Mouse (Mus musculus): ENCODE measurements around the gene Tex2. TPM values are rescaled to one million over a fixed set of nuclear protein-coding genes. Genes with fewer than 3 reads are reported as not detected.

Gene Tex2
- polyA plus RNA-seq, 1 experiment from 2014 or later, result 40.1 TPM

- ATAC-seq (ENCODE audit: low FRiP score) (no peak), DNase-seq (ENCODE audit: low spot score) (no peak)
- no peak overlapping the region for H3K4me2 ChIP-seq (replicated peaks)
- H3K4me1 ChIP-seq (replicated peaks; ENCODE audit: control insufficient read depth, insufficient read depth, low read length), result no peaks in the 10 kb centered on the region
- peaks cover 38% of the 10 kb centered on the region for H3K36me3 ChIP-seq (replicated peaks; ENCODE audit: control insufficient read depth, insufficient read depth)
- H3K4me3 ChIP-seq (replicated peaks; ENCODE audit: low read length), result no peak overlapping the region
- WGBS, result 95% methylated on average over 9 of the region's 9 CpGs
- no peaks in the 10 kb centered on the region for H3K9me3 ChIP-seq (ENCODE audit: control insufficient read depth, low read length)
- H3K27ac ChIP-seq, result no peak overlapping the region
- H3K9ac ChIP-seq, result no peak overlapping the region
- no peaks in the 10 kb centered on the region for H3K27me3 ChIP-seq (ENCODE audit: control insufficient read depth, insufficient read depth, low read length)
Measured at GRCm38 (mm10) chr11:106544916-106545315, 68.3 kb downstream of the Tex2 start.

GRCm38 (mm10) chr11:106544133-106544532 lies 69.1 kb downstream of the Tex2 start:
- H3K9ac ChIP-seq, result no peak overlapping the region
- H3K27ac ChIP-seq, result peak overlapping the region; percentile 28
- H3K9me3 ChIP-seq (ENCODE audit: control insufficient read depth, low read length), result no peaks in the 10 kb centered on the region
- peaks cover 38% of the 10 kb centered on the region for H3K36me3 ChIP-seq (replicated peaks; ENCODE audit: control insufficient read depth, insufficient read depth)
- no peak overlapping the region for H3K4me2 ChIP-seq (replicated peaks)
- no peak for DNase-seq (ENCODE audit: low spot score)
- WGBS, result 68% methylated on average over 11 of the region's 11 CpGs
- H3K27me3 ChIP-seq (ENCODE audit: control insufficient read depth, insufficient read depth, low read length), result no peaks in the 10 kb centered on the region
- ATAC-seq (ENCODE audit: low FRiP score), result no peak
- H3K4me3 ChIP-seq (replicated peaks; ENCODE audit: low read length), result no peak overlapping the region
- no peaks in the 10 kb centered on the region for H3K4me1 ChIP-seq (replicated peaks; ENCODE audit: control insufficient read depth, insufficient read depth, low read length)

- DNase-seq (ENCODE audit: low spot score), result no peak
- H3K9ac ChIP-seq, result no peak overlapping the region
- H3K27ac ChIP-seq, result no peak overlapping the region
- H3K4me2 ChIP-seq (replicated peaks), result no peak overlapping the region
- no peak for ATAC-seq (ENCODE audit: low FRiP score)
- H3K4me1 ChIP-seq (replicated peaks; ENCODE audit: control insufficient read depth, insufficient read depth, low read length), result no peaks in the 10 kb centered on the region
- H3K9me3 ChIP-seq (ENCODE audit: control insufficient read depth, low read length), result no peaks in the 10 kb centered on the region
- no peak overlapping the region for H3K4me3 ChIP-seq (replicated peaks; ENCODE audit: low read length)
- H3K36me3 ChIP-seq (replicated peaks; ENCODE audit: control insufficient read depth, insufficient read depth), result peaks cover 35% of the 10 kb centered on the region
- WGBS, result 90% methylated on average over 13 of the region's 13 CpGs
- no peaks in the 10 kb centered on the region for H3K27me3 ChIP-seq (ENCODE audit: control insufficient read depth, insufficient read depth, low read length)
Measured at GRCm38 (mm10) chr11:106543006-106543405, 70.2 kb downstream of the Tex2 start.

- H3K9ac ChIP-seq, result no peak overlapping the region
- H3K9me3 ChIP-seq (ENCODE audit: control insufficient read depth, low read length), result no peaks in the 10 kb centered on the region
- no peaks in the 10 kb centered on the region for H3K4me1 ChIP-seq (replicated peaks; ENCODE audit: control insufficient read depth, insufficient read depth, low read length)
- no peak for DNase-seq (ENCODE audit: low spot score)
- no peak overlapping the region for H3K27ac ChIP-seq
- no peak overlapping the region for H3K4me3 ChIP-seq (replicated peaks; ENCODE audit: low read length)
- H3K36me3 ChIP-seq (replicated peaks; ENCODE audit: control insufficient read depth, insufficient read depth), result peaks cover 30% of the 10 kb centered on the region
- ATAC-seq (ENCODE audit: low FRiP score), result no peak
- no peaks in the 10 kb centered on the region for H3K27me3 ChIP-seq (ENCODE audit: control insufficient read depth, insufficient read depth, low read length)
- no peak overlapping the region for H3K4me2 ChIP-seq (replicated peaks)
Measured at GRCm38 (mm10) chr11:106542385-106542784, 70.8 kb downstream of the Tex2 start.

GRCm38 (mm10) chr11:106540506-106541268 lies 72.5 kb downstream of the Tex2 start:
- Histone ChIP-seq H3K9ac (no peak overlapping the region), H3K4me3 (replicated peaks; ENCODE audit: low read length) (no peak overlapping the region), H3K27me3 (ENCODE audit: control insufficient read depth, insufficient read depth, low read length) (no peaks in the 10 kb centered on the region), H3K36me3 (replicated peaks; ENCODE audit: control insufficient read depth, insufficient read depth) (peaks cover 18% of the 10 kb centered on the region), H3K27ac (no peak overlapping the region), H3K4me2 (replicated peaks) (no peak overlapping the region), H3K9me3 (ENCODE audit: control insufficient read depth, low read length) (no peaks in the 10 kb centered on the region), H3K4me1 (replicated peaks; ENCODE audit: control insufficient read depth, insufficient read depth, low read length) (no peaks in the 10 kb centered on the region)
- 77% methylated on average over 13 of the region's 13 CpGs for WGBS
- ATAC-seq (ENCODE audit: low FRiP score) (no peak), DNase-seq (ENCODE audit: low spot score) (no peak)

DNA sequence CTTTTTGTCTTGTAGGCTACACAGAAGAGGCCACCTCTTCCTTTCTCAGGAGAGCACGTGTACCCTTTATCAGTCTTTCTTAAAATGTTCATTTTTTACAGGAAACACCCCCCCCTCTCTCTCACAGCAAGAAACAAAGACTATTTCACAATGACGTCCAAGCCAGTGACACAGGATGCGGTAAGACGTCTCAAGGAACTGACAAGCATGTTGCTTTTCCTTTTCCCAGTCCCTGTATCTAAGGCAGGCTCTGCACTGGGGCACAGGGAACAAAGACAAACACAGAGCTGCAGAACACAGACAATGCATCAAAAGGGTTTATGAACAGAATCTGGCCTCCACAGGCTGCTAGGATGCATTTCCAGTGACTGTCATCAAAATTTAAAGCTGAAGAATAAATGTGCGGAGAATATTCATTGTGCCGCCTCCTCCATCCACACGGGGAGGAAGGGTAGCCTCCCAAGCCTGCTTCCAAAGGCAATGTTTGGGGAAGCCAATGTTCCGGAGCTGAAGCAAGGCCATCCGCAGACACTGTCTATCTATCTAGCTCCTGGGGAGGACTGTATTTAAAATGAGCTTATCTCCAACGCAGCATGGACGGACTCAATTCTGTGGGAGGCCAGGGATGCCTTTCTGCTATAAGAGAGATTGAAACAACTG lies 76.8 kb downstream of the Tex2 start:
- no peaks in the 10 kb centered on the region for H3K9me3 ChIP-seq (ENCODE audit: control insufficient read depth, low read length)
- H3K9ac ChIP-seq, result no peak overlapping the region
- no peak overlapping the region for H3K4me2 ChIP-seq (replicated peaks)
- H3K27ac ChIP-seq, result peak overlapping the region; percentile 79
- H3K27me3 ChIP-seq (ENCODE audit: control insufficient read depth, insufficient read depth, low read length), result no peaks in the 10 kb centered on the region
- peaks cover 18% of the 10 kb centered on the region for H3K36me3 ChIP-seq (replicated peaks; ENCODE audit: control insufficient read depth, insufficient read depth)
- WGBS, result 54% methylated on average over 11 of the region's 11 CpGs
- DNase-seq (ENCODE audit: low spot score), result peak; percentile 38
- H3K4me1 ChIP-seq (replicated peaks; ENCODE audit: control insufficient read depth, insufficient read depth, low read length), result no peaks in the 10 kb centered on the region
- no peak overlapping the region for H3K4me3 ChIP-seq (replicated peaks; ENCODE audit: low read length)
- ATAC-seq (ENCODE audit: low FRiP score), result no peak

DNA sequence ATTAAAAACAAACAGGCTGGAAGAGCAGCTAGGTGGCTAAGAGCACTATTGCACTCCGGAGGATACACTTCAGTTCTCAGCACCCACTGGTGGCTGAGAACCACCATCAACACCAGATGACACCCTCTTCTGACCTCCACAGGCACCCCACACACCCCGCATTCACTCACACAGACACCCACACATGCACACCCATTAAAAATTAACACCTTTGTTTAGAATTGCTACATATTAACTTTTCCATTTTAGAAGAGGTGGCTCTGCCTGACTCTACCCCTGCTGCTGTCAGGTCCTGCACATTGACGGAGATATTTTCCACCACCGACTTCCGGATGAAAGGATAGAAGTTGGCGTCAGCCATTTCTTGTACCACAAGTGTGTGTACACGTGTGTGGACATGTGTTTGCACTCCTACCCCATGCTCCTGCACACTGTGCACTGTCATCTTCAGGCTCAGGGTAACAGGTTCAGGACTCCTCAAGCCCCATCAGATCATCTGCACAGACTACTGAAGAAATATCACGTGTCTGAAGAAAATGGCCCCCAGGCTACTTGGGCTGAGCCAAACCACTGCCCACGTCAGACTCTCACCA lies 77.5 kb downstream of the Tex2 start:
- Histone ChIP-seq H3K4me1 (replicated peaks; ENCODE audit: control insufficient read depth, insufficient read depth, low read length) (no peaks in the 10 kb centered on the region), H3K27me3 (ENCODE audit: control insufficient read depth, insufficient read depth, low read length) (no peaks in the 10 kb centered on the region), H3K27ac (peak overlapping the region; percentile 79), H3K36me3 (replicated peaks; ENCODE audit: control insufficient read depth, insufficient read depth) (peaks cover 21% of the 10 kb centered on the region), H3K4me2 (replicated peaks) (no peak overlapping the region), H3K4me3 (replicated peaks; ENCODE audit: low read length) (no peak overlapping the region), H3K9ac (no peak overlapping the region), H3K9me3 (ENCODE audit: control insufficient read depth, low read length) (no peaks in the 10 kb centered on the region)
- ATAC-seq (ENCODE audit: low FRiP score), result no peak
- no peak for DNase-seq (ENCODE audit: low spot score)
- 85% methylated on average over 9 of the region's 9 CpGs for WGBS

DNA sequence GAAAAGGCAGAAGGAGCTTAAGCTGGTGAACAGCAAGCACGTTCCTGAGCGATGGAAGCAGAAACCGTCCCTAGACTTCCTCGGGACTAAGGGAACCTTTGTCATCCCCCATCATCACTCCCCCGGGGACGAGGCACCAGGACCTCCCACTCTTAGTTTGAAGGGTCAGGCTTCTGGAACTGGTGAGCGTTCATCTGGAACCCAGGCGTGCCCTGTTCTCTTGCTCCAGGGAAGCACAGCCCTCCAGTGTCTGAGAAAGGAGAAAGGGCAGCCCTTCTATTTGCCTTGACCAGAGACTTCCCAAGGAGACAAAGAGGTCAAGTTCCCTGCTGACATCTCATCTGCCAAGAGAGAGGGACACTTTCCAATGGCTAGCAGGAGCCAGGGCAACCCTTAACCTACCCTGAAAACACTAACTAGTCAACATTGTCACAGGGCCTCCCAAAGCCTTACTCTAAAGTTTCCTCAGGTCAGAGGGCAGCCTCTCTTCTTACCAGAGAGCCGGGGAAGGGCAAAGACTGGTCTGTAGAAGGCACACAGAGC lies 80.9 kb downstream of the Tex2 start:
- ATAC-seq (ENCODE audit: low FRiP score), result no peak
- WGBS, result 49% methylated on average over 9 of the region's 9 CpGs

GRCm38 (mm10) chr11:106529786-106530185 lies 83.4 kb downstream of the Tex2 start:
- Histone ChIP-seq H3K27me3 (ENCODE audit: control insufficient read depth, insufficient read depth, low read length) (no peaks in the 10 kb centered on the region), H3K9me3 (ENCODE audit: control insufficient read depth, low read length) (no peaks in the 10 kb centered on the region), H3K4me2 (replicated peaks) (no peak overlapping the region), H3K27ac (no peak overlapping the region), H3K9ac (no peak overlapping the region), H3K36me3 (replicated peaks; ENCODE audit: control insufficient read depth, insufficient read depth) (peaks cover 29% of the 10 kb centered on the region), H3K4me1 (replicated peaks; ENCODE audit: control insufficient read depth, insufficient read depth, low read length) (no peaks in the 10 kb centered on the region), H3K4me3 (replicated peaks; ENCODE audit: low read length) (no peak overlapping the region)
- DNase-seq (ENCODE audit: low spot score) (no peak), ATAC-seq (ENCODE audit: low FRiP score) (no peak)
- WGBS, result 77% methylated on average over 5 of the region's 5 CpGs

More for the DNA sequence above, 80.9 kb downstream of the Tex2 start:
- Histone ChIP-seq H3K9ac (no peak overlapping the region), H3K36me3 (replicated peaks; ENCODE audit: control insufficient read depth, insufficient read depth) (peaks cover 26% of the 10 kb centered on the region), H3K27me3 (ENCODE audit: control insufficient read depth, insufficient read depth, low read length) (no peaks in the 10 kb centered on the region), H3K9me3 (ENCODE audit: control insufficient read depth, low read length) (no peaks in the 10 kb centered on the region), H3K27ac (no peak overlapping the region), H3K4me1 (replicated peaks; ENCODE audit: control insufficient read depth, insufficient read depth, low read length) (no peaks in the 10 kb centered on the region), H3K4me2 (replicated peaks) (no peak overlapping the region), H3K4me3 (replicated peaks; ENCODE audit: low read length) (no peak overlapping the region)
- no peak for DNase-seq (ENCODE audit: low spot score)

Measured in hindbrain, embryonic 14.5 days (tissue).